Mouse (Mus musculus) bone marrow macrophage, adult 2 months (primary cell): ENCODE measurements at regions not wholly inside any gene's neighbourhood (a gene's known extent, or its start where the extent isn't known, plus 50 kb on each side); places are given as distances from the start of the nearest gene placed in this dataset.

Experiments
- H3K27ac ChIP-seq: 2 replicates; pipeline ENCODE4 v1.5.1; 2012; ENCODE audit warnings: low read depth, low read length; ENCODE audit not compliant: insufficient read depth
- H3K4me1 ChIP-seq: 2 replicates; pipeline ENCODE4 v1.6.1; 2012; ENCODE audit warnings: low read length; ENCODE audit not compliant: control insufficient read depth, insufficient read depth
- H3K4me3 ChIP-seq: 2 replicates; pipeline ENCODE4 v1.5.1; 2012; ENCODE audit warnings: mild to moderate bottlenecking, low read length, moderate library complexity; ENCODE audit not compliant: insufficient read depth
- CTCF ChIP-seq: IDR thresholded peaks from 2 replicates; pipeline ENCODE4 v1.5.1; 2012; ENCODE audit warnings: low read depth, mild to moderate bottlenecking, low read length, moderate library complexity
- POLR2A ChIP-seq: IDR thresholded peaks from 2 replicates; pipeline ENCODE4 v1.6.1; 2012; ENCODE audit warnings: mild to moderate bottlenecking, low read depth, low read length, borderline replicate concordance

DNA sequence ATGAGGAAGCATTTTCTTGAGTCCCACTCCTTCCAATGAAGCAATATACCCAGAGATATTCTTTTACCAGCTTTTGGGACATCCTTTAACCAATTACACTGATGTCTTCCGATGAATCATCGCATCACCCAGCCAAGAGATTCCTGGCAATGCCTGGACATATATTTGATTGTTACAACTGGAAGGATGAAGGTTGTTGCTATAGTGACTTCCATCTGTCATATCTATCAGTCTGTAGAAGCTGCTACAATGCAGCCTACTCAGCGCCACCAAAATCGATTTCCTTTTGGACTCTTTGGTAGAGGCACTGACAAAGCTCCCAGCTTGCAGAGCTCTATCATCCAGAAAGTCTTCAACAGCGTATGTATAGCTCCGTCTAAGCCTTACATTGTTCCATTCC is 661.0 kb upstream of the Sox9 start:
- TF ChIP-seq POLR2A (no peak), CTCF (no peak)
- H3K4me1 ChIP-seq: no peaks in the 10 kb centered on the region
- H3K4me3 ChIP-seq: no peak overlapping the region
- H3K27ac ChIP-seq: no peak overlapping the region

DNA sequence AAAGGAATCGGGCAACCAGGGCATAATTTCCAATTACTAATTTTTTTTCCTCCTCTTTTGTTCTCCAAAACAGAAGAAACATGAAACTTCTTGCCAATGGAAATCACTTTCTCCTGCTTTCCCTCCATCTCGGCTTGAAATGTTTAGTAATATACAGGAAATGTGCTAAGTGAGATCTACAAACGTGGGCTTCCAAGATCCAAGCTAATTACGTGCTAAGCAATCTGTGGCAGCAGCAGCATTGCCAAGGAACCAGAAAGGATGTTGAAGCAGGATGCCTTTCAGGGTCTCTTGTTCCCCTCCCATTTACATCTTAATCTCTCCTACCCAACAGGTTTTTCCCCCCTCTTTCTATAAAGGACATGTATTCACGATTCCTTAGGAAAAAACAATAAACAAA is 660.2 kb upstream of the Sox9 start:
- TF ChIP-seq CTCF (no peak), POLR2A (no peak)
- Histone ChIP-seq H3K27ac (no peak overlapping the region), H3K4me3 (no peak overlapping the region), H3K4me1 (no peaks in the 10 kb centered on the region)

DNA sequence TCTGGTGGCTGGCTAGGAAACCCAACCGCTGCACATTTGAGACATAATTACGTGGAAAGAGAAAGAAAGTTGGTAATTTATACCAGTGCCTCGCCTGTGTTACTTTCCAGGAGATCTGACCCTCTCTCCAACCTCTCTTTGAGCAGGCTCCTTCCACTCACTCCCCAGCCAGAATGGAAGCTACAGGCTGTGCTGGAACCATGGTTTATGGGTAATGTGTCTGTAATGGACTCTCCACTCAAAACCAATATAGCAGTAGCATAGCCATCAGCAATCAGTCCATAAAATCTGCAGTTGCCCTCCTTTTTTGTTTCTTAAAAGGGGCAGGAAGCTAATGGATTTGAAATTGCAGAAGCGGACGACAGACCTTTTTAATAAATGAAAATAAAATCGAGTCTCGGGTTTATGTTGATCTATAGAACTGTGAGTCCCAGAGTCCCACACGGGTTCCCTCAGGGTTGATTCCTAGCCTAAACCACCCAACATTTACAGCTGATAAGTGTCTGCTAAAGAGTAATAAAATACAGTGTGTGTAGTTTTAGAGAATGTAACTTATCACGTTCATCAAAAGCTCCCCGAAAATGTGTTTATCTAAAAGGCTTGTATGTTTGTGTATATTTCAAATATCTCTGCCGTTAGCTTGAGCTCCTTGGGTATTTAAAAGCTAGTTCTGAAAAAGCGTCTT is 656.6 kb upstream of the Sox9 start:
- no peak overlapping the region for H3K27ac ChIP-seq
- no peaks in the 10 kb centered on the region for H3K4me1 ChIP-seq
- TF ChIP-seq POLR2A (no peak), CTCF (no peak)
- H3K4me3 ChIP-seq: no peak overlapping the region

DNA sequence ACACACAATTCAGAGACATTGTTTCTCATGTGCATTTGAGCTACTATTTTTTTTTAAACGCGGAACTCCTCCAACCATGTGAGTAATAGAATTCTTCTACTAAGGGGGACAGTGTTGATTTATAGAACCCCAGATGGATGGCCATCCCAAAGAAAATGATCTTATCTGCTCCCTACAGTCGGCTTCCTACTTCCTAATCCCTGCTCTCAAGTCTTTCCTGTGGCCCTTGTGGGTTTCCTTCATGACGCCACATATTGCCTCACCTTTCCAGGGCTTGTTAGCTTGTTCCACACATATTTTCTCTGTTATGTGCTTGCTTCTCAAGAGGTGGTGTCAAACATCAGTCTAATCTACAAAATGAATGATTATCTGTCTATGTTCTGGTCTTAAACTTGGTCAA is 651.9 kb upstream of the Sox9 start:
- no peak overlapping the region for H3K27ac ChIP-seq
- TF ChIP-seq POLR2A: no peak
- no peak overlapping the region for H3K4me3 ChIP-seq
- no peaks in the 10 kb centered on the region for H3K4me1 ChIP-seq

DNA sequence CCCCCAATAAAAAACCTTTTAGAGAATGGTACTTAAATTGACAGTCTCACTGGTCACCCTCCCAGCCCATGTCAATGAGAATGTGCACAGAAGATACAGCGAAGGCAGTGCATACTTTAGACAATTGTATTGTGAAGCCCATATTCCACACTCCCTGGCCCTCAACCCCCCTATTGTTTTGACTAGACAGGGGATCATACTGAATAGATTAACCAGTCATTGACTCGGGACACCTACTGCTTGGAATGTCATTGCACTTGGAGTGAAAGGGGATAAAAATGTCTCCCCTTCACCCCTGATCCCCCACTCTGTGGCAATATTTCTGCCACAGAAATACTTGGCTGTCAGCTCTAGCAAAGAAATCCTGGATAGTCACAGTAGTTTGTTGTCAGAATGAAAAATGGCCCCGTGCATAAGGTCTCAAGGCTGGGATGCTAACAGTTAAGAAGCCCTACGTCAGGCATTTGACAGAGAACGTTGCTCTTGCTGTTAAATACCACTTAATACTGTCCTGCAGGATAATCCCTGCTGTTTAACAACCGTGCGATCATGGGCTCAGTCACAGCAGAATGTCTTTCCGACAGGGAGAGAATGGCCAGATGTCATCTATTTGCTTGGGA is 644.5 kb upstream of the Sox9 start:
- no peaks in the 10 kb centered on the region for H3K4me1 ChIP-seq
- TF ChIP-seq CTCF (no peak), POLR2A (no peak)
- no peak overlapping the region for H3K4me3 ChIP-seq
- no peak overlapping the region for H3K27ac ChIP-seq

DNA sequence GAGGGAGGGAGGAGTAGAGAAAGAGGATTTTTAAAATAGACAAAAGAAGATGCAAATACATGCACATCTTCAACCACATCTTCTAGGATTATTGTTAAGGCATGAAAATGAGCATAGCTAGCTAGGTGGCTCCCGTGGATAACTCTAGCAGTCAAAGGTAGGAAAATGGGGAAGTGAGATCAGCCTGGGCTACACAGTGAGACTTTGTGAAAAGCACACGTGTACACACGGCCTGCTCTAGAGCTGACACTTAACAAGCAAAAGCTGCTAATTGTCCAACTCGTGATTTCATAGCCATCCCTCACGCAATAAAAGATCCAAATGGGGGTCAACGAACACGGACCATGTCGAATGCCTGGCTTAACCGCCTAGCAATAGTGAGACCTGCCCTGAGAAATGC is 642.0 kb upstream of the Sox9 start:
- no peaks in the 10 kb centered on the region for H3K4me1 ChIP-seq
- TF ChIP-seq POLR2A (no peak), CTCF (no peak)
- no peak overlapping the region for H3K27ac ChIP-seq

DNA sequence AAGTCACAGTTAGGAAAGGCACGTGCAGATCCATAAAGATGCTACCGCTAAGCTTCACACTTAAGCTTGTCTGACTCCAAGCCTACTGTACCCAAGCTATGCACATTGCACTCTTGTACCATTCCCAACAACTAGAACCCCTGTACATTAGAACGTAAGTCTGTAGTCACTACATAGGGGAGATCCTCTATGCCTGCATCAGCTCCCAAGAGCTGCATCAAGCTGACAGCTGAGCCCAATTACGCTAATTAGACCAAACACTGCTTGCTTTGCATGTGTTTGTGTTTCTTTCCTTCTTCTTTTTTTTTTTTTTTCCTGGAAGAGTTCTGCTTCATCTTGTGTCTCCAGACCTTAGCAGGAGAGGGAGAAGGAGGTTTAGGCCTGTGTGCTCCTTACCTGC is 641.5 kb upstream of the Sox9 start:
- Histone ChIP-seq H3K4me1 (no peaks in the 10 kb centered on the region), H3K27ac (no peak overlapping the region), H3K4me3 (no peak overlapping the region)
- TF ChIP-seq CTCF (no peak), POLR2A (no peak)

More for the DNA sequence above, 642.0 kb upstream of the Sox9 start:
- H3K4me3 ChIP-seq: no peak overlapping the region

DNA sequence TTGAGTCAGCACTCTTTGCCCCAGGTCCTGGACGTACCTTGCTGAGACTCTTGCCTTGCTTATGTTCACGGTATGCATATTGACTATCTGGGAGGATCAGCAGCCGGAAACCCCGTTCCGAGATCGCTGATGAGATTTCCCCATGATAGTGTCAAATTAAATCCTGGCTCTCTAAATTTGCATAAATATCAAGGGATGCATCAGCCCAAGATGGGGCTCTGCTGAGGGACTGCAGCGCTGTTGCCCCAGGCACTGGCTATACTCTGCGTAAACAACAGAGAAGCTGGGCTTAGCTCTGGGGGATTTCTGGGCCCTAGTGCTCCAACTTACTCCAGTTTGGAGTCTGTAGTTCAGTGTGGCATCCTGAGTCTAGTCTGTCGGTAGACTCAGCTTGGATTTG is 641.1 kb upstream of the Sox9 start:
- no peak overlapping the region for H3K27ac ChIP-seq
- H3K4me1 ChIP-seq: no peaks in the 10 kb centered on the region
- no peak for TF ChIP-seq POLR2A
- no peak for TF ChIP-seq CTCF
- no peak overlapping the region for H3K4me3 ChIP-seq

DNA sequence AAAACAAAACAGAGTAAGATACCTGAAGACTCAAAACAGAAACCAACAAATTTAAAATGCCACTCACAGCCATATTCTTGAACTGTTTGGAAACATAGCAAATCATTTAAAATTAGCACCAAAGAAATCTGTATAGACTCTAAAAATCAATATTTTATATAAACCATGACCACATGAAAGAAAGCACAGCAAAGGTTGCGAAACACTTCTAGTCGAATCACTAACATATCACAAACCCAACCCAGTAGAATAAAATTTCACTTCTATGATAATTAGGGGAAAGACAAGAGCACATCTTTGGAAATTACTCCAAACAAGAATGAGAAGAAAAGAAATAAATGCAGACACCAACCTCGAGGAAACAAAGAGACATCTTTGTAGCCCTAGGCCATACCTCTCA is 630.0 kb upstream of the Sox9 start:
- H3K27ac ChIP-seq: no peak overlapping the region
- no peaks in the 10 kb centered on the region for H3K4me1 ChIP-seq
- no peak overlapping the region for H3K4me3 ChIP-seq
- TF ChIP-seq CTCF (no peak), POLR2A (no peak)

DNA sequence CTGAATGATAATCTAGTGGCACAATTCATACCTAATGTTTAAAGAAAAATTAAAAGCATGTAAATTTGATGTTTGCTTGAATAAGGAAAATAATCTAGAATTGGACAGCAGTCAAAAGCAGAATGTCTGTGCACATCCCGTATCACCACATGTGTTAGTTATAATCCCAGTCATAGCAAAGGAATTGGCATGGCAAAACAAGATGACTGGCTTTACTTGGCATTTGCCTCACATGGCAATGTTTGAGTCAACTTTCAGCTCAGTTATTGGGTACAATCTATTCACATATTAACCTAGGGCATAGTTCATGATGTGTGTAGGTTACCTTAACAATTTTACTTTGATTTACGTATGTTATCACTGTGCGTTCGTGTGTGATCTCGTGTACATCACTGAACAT is 628.8 kb upstream of the Sox9 start:
- no peak overlapping the region for H3K4me3 ChIP-seq
- H3K27ac ChIP-seq: no peak overlapping the region
- TF ChIP-seq POLR2A (no peak), CTCF (no peak)
- H3K4me1 ChIP-seq: no peaks in the 10 kb centered on the region

DNA sequence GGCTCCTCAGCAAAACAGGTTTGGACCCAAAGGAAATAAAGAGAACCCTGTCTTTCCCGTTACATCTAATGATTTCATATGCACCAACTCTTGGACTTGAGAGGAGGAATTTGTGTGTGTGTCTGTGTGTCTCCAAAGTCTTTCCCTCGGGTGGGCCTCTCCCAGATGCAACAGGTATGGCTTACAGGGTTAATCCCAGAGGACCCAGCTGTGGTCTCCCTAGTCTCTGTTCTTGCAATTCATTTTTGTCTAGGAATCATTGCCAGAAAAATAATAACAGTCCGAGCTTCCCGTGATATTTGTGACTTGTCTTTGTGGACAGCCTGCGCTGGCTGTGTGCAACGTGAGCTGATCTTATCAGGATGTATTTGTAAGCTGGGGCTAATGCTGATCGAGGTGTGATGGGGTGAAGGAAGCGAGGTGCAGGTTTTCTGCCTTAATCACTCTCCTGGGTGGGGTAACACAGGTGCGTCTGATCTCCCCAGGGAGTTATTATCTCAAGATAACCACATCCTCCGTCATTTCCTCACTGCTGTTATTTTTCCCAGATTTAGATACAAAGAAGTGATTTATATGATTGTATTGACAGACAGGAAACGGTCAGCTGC is 627.2 kb upstream of the Sox9 start:
- Histone ChIP-seq H3K4me1 (no peaks in the 10 kb centered on the region), H3K4me3 (no peak overlapping the region), H3K27ac (no peak overlapping the region)
- TF ChIP-seq POLR2A: no peak
- no peak for TF ChIP-seq CTCF
